Mouse (Mus musculus) cerebellum, adult 9-10 months (tissue): ENCODE data around the gene Cers6.
A peak's percentile ranks its signal among the peaks of the same experiment; 100 is the strongest.

Source experiments
- DNase-seq: peaks from one replicate; pipeline ENCODE4 v3.0.0; 2022

Gene Cers6

DNA sequence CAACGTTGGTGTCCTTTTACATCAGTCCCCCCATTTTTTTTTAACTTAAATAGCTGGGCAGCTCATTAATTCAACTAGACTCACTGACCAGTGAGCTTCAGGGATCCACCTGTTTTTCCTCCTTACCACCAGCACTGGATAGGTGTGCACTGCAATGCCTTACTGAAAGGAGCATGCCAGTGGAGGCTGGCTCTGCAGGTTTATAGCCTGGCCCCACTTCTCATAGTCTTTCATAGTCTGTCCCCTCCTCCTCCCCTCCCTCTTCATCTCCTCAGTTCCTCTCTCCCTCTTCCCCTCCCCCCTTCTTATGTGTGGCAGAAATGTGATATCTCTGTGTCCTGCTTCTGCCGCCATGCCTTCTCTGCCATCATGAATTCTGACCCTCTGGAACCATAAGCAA is 112.5 kb downstream of the Cers6 start:
- DNase-seq, result no peak

DNA sequence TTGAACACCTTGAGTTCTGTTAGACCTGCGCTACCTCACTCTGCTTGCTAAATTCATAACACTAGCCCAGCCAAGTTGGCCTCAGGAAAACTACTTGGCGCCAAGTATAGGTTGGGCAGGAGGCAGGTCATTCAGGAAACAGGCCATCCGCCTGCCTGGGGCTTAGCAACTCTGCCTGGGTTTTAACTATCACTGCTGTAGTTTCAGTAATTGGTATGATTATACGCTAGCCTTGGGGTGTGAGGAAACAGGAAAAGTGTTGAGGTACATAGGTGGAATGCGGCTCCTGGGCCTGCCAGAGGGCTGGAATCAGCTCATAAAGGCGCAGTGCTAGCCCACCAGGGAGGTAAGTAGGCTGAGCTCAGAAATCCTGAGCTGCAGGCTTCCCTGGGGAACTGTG is 114.0 kb downstream of the Cers6 start:
- peak; percentile 84 for DNase-seq

DNA sequence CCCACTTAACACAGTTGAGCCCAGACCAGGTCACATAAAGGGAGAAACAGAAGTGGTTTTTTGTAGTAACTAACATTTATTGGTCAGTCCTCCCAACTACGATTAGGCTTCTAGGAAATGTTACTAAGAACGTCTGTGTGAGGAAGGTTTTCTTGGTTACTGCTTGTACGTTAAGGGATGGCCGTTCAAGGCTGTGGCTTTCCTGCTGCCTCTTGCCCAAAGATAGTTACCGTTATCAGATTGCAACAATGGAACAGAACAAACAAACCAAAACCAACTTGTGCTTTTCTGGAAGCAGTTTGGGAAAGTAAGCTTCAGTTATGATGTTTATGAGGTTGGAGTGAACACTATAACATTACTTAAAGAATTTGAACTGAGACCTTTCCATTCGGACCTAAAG is 114.5 kb downstream of the Cers6 start:
- DNase-seq, result no peak

DNA sequence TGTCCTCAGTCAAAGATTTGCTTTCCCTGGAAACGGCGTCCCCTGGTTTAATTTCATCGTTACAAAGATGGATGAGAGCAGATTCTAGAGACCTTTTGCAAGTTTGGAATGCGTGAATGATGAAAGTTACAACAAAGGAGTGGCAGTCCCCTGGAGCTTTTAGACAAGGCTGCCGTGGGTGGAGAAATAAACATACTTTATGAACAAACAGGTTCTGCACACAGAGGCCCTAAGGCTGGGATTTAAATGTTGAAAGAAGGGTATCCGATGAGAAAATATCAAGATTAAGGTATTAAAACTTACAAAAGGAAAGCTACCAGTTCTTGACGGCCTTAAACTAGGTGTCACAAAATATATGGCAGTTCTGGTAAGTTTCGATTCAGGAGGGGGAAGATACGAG is 117.0 kb downstream of the Cers6 start:
- no peak for DNase-seq

DNA sequence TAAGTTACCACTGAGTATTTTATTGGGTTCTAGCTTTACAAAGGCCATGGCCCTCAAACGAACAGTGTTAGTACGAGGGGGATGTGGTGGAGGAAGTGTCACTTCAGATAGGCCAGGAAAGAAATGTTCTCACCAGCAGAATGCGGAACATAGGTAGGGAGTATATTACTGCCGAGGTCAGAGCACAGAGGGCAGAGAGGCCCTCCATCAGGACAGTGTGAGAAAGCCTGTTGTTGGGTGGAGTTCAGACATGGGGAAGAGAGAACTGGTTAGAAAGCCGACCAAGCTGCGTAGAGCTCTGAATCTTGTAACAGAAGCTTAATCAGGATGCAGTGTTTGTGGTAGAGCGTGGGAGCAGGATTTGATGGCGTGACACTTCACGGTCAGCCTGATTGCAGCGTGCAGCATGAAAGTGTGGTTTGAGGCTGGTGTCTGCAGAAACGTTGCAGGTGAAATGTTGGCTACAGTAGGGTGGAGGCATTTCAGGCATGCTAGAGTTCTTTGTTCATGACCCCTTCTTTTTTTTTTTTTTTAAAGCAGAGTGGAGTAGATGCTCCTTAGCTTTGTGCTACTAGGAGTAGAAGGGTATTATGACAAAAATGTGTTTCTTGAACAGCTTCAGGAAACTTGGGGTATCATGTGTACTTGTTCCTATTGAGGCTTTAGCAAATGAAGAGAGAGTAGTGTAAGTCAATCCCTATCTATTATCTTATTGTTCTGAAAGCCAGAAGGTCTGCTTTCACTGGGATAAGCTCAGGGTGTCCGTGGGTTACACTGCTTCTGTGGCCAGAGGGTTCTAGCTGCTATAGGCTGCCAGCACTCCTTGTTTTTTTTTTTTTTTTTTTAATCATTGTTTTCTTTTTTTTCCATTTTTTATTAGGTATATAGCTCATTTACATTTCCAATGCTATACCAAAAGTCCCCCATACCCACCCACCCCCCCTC is 117.7 kb downstream of the Cers6 start:
- DNase-seq, result no peak

DNA sequence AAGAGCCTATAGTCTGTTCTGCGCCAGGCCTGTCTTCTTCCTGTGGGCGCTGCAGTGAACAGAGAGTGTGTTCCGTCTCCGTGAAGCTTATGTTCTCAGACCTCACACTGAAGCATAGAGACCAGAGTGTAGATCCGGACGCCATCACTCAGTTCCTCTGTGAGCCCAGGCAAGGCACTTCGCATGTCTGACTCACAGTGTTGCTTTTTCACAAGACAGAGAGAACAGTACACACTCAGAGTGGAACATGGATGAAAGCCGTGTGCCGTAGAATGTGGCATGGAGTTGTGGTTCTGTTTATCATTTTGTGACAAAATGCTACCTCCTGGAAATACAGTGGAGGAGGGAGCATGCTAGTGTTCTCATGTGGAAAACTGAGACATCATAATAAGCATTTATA is 120.1 kb downstream of the Cers6 start:
- no peak for DNase-seq

DNA sequence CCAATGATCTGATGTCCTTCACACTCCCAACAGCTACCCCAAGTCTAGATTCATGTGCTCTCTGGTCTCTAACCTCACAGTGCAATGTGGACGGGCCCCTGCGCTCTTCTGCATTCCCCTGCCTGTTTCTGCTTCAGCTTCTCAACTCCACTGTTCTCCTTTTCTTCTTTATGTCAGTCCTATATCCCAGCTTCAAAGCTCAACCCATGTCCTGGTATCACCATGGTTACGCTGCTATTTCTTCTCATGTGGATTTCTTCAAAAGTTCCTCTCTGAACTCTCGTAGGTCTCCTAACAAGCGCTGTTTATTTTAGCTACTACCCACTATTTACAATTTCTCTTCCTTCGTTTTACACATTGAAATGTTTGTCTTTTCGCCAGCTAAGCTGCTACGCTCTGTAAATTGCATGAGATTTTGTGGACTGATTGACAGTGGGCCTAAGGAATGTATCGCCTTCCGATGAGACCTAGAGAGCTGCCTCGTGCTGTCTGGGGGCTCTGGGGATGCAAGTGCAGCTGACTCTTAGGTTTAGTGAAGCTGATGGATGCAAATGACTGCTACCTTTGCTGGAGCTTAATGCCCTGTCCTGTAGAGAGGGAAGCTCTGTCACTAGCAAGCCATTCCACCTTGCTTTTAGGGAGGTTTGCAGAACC is 120.6 kb downstream of the Cers6 start:
- no peak for DNase-seq

DNA sequence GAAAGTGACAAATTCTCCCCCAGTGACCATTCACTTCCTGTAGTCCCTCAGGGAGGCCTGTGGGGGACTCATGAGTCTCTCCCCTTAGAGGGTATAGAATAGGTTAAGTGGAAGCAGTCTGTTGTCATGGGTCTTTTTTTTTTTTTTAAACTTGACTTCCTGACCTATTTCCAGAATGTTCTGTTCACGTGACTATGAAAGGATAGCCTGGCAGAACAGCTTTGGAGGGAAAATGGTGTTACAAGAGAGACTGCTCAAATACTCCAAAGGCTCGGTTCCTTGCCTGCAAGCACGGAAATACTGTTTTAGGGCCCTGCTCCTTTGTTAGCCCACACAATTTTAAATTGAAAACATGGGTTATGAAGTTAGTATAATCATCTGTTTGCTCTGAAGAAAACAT is 121.7 kb downstream of the Cers6 start:
- DNase-seq, result no peak

DNA sequence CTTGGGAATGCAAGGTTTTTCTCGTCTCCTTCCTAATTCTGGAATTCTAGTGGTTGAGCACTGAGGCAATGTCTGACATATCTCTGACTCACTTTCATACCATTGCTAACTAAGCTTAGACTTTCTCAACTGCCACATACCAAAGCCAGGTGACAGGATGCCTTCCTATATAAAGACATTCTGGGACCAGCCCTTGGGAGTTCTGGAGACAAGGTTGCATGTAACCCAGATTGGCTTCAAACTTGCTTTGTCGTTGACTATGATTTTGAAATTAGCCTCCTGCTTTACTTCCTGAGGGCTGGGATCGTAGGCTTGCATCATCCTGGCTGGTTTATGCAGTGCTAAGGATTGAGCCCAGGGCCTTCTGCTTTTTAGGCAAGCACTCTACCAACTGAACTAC is 122.2 kb downstream of the Cers6 start:
- DNase-seq, result no peak

DNA sequence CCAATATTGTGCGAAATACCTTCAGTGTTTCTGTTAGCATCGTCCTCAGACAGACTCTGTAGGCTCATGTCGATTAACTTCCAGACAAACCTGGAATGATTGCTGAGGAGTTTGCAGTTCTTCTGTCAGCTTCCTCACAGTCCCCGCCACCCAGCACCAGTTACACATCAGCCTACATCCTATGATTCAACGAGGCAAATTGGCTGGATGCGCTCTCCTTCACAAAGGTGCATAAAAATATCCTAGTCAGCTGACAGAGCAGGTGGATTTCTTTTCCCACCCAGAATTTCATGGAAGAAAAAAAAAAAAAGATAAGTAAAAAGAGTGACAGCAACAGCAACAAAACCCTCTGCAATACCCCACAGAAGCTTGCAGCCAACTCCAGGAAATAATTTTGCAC is 127.9 kb downstream of the Cers6 start:
- no peak for DNase-seq

DNA sequence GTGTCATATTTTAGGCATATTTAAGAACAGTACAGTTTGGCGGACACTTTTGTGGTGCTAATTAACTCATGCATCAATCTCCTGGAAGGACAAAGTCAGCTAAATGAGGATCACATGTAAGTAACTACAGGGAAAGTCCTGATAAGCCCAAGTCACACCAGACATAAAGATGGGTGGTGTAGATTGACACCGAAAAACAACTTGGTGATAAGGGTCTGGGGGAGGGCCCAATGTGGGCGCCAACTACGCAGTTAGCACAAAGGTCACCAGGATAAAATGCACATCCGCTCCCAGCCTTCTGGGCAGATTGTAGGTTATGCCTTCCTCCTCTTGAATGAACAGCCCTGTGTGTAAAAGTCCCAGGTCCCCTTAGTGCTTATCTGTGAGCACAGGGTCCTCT is 131.4 kb downstream of the Cers6 start:
- DNase-seq, result no peak

DNA sequence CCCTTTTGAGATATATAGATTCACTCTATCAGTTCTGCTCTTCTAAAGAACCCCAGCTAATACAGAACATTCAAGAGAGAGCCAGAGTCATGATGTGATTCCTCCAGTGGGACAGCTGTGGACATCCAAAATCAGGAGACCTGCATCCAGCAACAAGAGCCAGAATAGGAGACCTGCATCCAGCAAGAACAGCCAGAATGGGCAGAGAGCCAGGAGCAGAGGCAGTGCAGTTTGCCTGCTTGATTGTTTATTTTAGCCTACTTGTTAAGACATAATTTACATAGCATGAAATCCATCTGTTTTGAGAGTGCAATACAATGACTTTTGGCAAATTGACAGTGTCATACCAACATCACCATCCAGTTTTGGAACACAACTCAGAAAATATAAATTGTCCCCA is 133.2 kb downstream of the Cers6 start:
- peak; percentile 71 for DNase-seq

DNA sequence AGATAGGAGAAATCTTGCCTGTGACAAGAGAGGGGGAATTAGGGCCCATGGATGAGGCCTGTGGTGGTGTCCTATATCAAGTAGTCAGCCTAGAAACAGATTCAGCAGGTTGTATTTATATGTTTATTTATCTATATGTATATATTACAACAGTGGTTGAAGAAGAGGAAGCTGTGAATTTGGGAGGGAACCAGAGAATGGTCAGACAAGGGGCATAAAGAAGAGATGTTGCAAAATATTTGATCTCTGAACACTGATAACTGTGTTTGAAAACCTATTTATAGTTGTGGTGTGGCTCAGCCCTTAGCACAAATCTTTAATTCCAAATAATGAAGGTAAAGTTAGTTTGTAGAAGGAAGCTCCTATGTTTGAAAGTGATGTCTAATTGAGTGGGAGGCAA is 134.5 kb downstream of the Cers6 start:
- no peak for DNase-seq

DNA sequence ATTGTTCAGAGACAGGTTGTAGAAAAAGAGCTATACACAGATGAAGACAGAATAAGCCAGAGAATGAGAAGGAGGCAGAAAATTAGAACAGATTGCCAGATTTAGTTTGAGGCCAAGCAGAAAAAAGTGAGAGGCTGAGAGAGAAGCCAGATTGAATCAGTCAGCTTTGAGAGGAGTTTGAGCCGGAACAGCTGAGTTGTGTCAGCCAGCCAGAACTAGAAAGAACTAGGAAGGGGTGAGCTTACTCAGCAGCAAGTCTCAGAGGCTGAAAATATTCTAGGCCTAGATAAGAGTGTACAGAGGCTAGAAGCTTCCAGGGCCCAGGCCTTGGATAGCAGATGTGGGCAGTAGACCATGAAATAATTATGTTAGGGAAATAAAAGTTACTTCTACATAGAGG is 135.0 kb downstream of the Cers6 start:
- DNase-seq, result no peak

DNA sequence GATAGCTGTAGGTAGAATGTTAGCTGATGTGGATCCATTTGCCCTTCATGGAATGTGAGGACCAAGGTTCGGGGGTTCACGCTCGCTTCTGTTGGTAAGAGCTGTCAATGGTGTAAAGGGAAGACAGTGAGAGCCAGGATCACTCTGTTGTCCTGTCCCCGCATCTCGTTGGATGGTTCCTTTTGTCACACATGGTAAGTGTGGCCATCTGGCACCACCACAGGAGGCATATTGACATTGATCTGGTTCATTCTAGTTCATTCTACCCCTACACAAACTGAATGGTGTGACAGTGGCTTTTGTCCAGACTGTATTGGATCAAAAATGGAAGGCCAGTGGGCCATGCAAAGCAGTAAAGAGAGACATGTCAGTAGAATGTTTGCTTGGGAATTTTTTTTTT is 142.8 kb downstream of the Cers6 start:
- peak; percentile 83 for DNase-seq

DNA sequence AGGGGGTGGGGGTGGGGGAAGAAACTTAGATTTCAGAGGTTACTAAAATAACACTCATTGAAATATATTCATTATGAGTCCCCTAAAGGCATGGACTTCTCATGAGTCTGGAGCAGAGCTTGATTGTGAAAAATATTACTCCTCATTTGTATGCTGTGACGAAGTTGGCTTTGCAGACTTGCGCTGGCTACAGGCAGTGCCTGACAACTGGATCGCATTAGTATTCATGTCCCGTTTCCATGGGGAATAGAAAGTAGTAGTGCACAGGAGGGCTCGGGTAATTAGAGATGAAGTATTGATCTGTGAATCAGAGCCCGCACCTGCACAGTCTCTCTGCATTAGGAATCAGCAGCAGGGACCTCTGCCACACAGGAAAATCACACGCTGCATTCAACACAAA is 150.2 kb downstream of the Cers6 start:
- no peak for DNase-seq

DNA sequence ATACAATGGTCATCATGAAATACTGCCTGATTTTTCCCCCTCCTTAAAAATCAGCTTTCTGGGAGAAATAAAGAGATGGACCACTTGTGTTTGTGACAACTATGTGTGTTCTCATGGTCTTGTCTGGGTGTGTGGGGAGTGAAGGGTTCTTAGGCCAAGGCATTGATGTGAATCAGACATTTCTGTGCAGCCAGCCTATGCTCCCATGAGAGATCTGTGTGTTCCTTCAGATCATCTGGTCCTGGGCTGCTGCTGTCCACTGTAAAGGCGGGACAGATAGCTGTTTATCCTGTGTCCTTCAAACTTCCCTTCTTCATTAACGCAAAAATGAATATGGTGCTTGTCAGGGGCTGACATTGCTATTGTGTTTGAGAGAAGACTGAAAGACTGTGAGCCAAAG is 150.6 kb downstream of the Cers6 start:
- DNase-seq, result no peak

DNA sequence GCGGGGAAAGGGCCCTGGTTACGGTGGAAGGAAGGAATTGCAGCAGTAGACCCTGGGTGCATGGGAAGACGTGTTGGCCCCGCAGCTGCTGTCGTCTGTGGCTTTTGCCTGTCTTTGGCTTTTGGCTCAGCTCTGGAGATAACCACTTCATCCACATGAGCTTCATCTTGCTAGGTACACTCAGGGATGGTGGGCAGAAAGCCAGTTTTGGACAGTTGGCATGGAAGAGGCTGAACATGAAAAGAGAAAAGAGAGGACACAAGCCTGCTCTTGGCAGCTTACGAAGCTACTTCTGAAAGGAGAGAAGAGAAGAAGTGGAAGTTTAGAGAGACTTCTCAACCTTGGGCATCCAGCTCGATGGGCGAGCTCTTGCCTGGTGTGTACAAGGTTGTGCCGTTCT is 153.0 kb downstream of the Cers6 start:
- peak; percentile 82 for DNase-seq

DNA sequence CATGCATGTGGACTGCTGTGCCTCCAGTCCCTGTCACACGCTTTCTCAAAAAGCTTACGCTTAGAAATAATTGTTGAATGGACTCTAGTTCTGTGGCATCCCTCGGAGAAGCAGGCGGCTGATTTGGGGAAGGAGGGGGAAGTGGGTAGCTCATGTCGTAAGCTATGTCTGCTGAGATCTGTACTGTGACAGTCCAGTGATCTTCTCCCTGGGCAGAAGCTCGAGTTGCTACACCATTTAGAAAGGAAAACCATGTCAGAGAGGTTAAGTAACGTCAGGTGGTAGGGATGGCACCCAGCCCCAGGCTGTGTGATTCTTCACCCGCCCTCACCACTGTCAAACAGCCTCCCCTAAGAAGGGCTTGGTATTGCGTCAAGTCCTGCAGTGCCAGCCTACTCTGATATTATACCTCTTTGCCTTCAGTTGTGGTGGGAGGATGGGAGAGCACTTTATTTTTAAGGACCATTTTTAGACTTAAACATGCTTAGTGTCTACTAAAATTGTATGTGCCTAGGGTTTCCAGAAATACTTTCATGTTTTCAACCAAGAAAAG is 154.0 kb downstream of the Cers6 start:
- peak; percentile 39 for DNase-seq

DNA sequence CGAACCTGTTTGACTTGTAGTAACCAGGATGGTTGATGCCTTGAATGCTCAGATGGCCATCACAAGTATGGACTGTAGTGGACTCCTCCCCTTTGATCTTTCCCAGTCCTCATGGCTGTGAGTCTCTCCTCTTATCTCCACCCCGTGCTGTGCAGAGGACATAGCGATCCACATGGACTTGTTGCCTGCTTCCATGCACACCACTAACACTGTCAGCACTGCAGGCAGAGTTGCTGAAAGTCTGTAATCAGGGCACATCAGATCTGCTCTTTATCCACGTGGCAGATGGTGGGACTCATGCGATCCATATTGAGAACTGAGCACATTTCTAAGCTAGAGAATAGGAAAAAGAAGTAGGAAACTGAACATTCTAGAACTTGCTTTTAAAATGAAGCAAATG is 154.6 kb downstream of the Cers6 start:
- DNase-seq, result no peak

DNA sequence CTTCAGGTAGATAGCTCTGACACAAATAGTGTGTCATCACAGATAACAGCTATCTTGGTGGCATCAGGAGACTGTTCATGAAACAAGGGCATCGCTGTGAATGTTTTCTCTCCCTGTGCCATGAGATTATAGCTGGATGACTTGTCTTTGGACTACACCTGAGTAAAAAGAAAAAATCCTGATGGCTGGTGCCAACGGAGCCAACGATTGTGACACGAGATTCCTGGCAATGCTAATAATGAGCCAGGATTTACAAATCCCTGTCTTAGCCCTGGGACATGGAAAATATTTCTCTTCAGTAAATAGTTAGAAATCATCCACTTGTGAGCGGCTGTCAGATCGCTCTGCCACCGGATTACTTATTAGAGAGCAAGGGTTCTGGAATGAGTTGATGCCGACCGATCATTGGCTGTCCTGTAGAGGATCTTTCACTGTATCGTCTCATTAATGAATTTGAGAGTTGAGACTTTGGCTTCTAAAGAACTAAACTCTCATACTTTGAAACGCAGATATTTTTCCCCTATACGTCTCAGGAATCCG is 157.9 kb downstream of the Cers6 start:
- peak; percentile 50 for DNase-seq

DNA sequence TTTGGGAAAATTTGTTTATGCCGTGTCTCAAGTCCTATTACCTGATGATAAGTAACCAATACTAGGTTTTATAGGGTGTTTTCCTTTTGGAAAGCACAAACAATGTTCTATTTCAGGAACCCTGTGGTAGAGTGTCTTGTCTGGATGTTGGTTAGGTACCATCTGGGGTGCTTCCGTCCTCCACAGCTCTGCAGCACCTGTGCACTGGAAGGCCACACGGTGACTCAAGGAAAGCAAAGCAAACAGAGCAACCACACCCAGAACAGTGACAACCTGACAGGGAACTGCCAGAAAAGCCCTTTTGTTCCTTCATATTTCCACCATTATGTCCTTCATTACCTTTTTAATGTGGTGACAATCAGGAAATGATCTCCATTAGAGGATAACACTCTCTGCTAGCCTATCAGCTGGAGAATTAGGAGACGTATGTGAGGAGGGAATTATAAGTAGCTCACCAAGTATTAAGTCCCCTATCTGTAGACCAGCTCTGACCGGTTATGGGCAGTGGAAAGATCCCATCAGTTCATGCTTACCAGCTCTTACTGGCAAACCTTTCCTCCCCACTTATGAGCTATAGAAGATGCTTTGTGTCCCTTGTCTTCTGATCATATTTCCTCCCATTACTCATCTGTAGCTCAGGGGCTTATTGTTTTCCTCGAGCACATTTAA is 158.7 kb downstream of the Cers6 start:
- DNase-seq, result peak; percentile 61

DNA sequence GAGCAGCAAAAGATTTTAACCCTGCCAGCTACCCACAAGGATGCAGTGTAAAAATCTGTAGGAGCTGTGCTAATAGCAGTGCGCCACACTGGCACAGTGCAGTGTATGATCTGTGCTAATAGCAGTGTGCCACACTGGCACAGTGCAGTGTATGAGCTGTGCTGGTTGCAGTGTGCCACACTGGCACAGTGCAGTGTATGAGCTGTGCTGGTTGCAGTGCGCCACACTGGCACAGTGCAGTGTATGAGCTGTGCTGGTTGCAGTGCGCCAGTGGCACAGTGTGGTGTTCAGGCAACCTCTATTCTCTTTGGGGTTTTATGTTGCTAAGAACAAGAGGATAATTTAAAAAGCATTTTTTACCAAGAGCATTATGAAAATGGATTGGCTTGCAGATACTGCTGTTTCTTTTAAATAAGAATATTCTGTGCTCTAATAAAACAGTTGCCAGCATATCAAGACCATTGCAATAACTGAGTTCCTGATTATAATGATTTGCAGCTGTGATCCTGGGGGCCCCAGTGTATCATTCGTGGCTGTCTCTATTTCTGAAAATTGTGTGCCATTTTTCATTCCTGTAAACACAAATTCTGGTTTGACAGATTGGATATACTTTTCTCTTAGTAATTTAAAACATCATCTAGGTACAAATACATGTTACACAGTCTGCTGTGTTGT is 159.5 kb downstream of the Cers6 start:
- no peak for DNase-seq
